Mouse (Mus musculus) intestine, embryonic 14.5 days (tissue): Measurements from ENCODE around the gene Tyr. TPM values are rescaled to one million over a fixed set of nuclear protein-coding genes. Genes with fewer than 3 reads are reported as not detected.

Source experiments
- polyA plus RNA-seq: library from polyadenylated mRNA; unstranded; fragments of >200 nt; fragmentation: Nextera tagmentation; extraction: Ambion mirVana; gene quantifications from 2 replicates; pipeline ENCODE4 v1.2.1, GENCODE M21; 2014

Gene Tyr
- polyA plus RNA-seq, 1 experiment from 2014 or later: not detected

Other genes starting within 250 kb of the Tyr start
- 4.8 and 5.9 TPM in 2 replicates for gene Nox4, start 247.4 kb downstream of the Tyr start, polyA plus RNA-seq
- gene Grm5, start 90.7 kb upstream of the Tyr start, polyA plus RNA-seq: 0.03 TPM in 1 of 2 replicates, not detected in the other